Mouse (Mus musculus) granulocyte monocyte progenitor cell, adult 5-6 weeks (primary cell): ENCODE measurements around the gene Gm49325. TPM values are rescaled to one million over a fixed set of nuclear protein-coding genes. Genes with fewer than 3 reads are reported as not detected.

Source experiments
- ATAC-seq: replicated peaks from 2 replicates; pipeline ENCODE4 v1.8.0; 2016; ENCODE audit warnings: mild to moderate bottlenecking, moderate TSS enrichment, inconsistent platforms; ENCODE audit not compliant: poor library complexity, severe bottlenecking
- total RNA-seq, 2 experiments: library from RNA; stranded (forward) in 1 of 2; stranded (reverse) in 1 of 2; fragments of 200-712, 200-1000 nt in 1 of 2; fragments of >200 nt in 1 of 2; fragmentation: Nextera tagmentation in 1 of 2; gene quantifications; 2 replicates each; pipeline ENCODE4 v1.2.3; 2014 to 2017

Gene Gm49325
- total RNA-seq, 2 experiments from 2014 or later, result not detected

DNA sequence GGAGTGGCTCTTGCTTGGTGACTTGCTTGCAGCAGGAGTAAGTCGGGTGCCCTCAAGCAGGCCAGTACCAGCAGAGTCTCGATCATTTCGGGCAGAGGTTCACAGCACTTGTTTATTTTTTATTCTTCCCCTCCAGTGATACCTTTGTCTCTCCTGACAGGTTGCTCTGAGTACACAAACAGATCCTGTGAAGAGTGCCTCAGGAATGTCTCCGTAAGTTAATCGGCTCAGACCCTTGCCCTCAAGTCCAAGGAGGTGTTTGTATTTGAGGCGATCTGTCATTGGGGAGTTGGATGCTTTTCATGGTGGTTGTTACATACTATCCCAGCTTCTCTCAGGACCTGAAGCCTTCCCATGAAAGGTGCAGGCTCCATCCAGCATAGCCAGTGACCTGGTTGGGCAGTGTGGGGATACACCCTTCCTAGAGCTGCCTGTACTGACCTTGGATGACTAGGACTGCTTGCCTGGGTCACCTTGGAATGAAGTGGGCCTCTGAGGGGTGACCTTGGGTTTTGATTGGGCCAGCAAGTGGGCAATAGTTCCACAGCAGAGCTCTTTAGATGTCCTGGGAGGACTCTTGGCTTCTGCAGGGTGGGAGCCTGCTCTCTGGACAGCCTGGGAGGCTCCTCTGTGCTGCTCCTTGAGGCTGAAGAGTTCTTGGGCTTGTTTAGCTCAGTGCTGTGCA, 18.8 kb upstream of the Gm49325 start:
- no peak for ATAC-seq

DNA sequence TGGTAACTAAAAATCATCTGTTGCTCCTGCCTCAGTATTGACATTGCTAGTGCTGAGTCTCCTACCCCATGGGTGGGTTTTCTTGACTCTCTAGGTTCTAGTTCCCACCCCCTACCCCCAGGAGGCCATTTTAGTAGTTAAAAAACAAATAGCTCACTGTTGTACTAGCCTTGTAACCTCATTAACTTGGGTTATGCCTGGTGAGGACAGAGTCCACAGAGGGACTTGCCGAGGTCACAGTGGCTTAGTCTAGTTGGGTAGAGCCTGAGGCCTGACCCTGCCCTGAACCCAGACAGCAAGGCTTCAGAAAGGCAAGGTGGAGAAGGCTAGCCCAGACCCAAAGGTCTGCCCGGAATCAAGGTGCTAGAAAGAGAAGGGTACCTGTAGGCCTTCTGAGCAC, 18.0 kb upstream of the Gm49325 start:
- no peak for ATAC-seq

DNA sequence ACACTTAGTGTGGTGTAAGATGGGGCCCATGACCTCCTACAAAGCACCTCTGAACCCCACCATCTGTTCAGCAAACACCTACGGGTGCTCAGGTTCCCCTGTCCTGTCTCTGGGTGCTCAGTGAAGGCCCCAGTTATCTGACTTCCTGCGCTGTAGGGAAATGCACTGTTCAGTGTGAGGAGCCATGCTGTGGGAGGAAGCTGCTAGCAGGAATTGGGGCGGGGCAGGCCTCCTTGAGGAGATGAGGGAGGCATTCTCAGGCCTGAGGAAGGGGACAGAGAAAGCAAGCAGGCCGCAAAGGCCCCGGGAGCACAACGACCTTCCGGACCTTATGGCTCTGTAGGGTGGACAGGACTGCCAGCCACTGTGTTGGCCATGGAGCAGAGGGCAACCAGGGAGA, 16.9 kb upstream of the Gm49325 start:
- 0 out of 2 replicates have a peak, but pooled peaks have one; percentile 11 for ATAC-seq

DNA sequence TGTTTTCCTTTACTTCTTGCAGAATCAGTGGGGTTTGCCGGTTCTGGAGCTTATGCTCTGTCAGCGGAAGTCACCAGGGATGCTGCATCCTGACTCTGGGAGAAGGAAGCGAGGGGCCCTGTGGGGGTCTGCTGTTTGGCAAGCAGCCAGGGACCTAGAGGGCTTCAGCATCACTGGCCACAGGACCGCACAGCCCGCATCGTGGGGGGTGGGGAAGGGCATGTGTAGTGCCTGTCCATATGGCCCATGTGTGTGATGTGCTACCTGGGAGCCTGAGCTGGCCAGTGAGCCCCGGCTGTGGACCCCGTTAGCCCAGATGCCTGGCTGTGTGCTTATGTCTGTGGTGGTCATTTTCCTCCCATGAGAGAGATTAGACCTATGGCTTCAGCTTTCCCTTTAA, 16.2 kb upstream of the Gm49325 start:
- no peak for ATAC-seq

DNA sequence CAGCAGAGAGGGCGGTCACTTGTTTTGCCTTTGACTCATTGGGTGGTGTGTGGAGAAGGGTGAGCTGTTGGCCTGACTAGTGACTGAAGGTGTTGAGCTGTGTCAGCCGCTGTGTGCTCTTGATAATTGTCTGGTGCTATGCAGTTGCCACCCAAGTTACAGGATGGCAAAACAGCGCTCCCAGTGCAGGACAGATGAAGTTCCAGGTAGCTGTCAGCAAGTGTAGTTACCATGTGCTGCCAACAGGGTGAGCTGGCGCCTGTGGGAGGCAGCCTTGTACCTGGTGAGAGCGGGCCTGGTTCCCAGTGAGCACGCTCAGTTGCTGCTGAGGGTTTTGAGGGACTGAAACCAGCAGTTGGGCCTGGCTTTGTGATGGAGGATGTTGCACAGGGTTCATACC, 15.2 kb upstream of the Gm49325 start:
- peak; percentile 88 for ATAC-seq

DNA sequence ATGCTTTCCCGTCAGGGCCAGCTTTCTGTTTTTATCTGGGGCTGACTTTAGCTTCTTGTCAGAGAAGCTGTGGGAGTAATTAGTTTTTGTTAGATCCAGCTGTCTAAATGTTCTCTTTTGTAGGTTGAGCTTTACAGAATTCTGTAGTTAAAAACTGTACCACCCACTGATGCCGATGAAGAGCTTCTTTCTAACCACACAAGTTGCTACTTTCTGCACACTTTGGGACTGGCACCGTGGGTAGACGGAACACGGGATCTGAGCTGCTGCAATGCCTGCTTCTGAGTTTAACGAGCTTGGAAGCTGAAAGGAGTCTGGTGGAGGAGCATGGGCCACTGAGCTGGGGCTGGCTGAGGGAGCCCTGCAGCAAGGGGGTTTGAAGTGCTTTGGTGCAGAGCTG, 14.5 kb upstream of the Gm49325 start:
- ATAC-seq, result no peak

DNA sequence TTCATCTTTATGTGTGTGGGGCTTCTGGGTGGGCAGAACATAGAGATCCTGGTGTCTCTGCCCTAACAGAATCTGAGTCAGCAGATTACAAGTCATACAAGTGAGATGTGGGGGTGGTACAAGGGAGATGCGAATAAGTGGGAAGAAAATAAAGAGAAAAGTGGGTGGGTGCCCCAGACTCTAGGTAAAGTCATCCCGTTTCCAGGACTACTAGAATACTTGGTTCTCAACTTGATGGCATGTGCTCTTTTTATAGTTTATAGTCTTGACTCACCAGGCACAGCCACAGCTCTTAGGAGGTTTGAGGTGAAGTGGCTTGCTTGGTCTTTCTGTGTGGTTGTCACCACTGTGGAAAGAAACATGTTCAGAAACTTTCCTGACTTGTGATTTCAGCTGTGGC, 9.9 kb upstream of the Gm49325 start:
- no peak for ATAC-seq

DNA sequence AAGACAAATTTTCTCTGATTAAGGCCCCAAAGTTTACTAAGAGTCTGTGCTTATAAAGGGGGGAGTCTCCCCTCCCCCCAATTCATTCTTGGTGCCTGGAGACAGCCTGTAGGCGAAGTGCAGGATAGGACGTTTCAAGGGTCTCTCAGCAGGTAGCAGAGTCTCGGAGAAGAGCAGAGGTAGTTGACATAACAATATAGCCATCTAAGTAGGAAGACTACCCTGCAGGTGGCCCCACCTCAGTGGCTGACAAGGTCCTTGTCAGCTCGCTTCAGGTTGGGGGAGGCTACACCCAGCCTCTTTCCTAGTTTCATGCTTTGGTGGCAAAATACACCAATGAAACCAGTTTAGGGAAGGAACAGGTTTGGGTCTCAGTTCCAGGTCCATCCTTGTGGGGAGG, 3.0 kb upstream of the Gm49325 start:
- ATAC-seq, result no peak

DNA sequence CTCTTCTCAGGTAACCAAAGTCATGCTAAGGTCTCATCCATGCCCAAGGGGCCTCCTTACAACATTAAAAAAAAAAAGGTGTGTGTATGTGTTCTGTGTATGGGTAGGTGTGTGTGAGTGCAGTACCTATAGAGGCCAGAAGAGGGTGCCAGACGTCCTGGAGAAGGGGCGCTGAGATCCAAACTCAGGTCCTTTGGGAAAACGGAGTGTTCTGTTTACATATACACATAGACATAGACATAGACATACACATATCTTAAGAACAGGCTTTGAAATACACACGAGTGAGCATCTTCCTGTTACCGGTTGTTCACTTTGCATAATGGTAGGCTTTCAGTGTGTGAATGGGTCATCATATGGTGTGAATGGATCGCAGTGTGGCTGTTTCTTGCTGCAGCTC, 1.9 kb upstream of the Gm49325 start:
- no peak for ATAC-seq

DNA sequence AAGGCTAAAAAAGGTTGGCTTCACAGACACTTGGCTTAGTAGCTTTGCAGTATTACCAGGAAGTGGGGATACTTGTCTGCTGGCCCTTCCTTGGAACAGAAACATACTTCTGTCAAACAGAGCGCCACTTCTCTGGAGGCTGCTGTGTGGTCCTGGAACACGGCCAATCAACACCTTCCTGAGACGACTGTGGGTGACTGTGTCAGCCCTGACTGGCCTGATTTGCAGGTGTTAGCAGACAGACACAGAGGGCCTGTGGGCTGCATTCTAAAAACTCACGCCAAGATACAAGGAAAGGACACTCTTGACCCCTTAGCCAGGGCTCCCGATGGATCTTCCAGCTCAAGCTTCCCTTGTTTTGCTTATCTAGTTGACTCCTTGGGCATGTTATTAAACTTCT, 1.0 kb upstream of the Gm49325 start:
- ATAC-seq, result no peak

DNA sequence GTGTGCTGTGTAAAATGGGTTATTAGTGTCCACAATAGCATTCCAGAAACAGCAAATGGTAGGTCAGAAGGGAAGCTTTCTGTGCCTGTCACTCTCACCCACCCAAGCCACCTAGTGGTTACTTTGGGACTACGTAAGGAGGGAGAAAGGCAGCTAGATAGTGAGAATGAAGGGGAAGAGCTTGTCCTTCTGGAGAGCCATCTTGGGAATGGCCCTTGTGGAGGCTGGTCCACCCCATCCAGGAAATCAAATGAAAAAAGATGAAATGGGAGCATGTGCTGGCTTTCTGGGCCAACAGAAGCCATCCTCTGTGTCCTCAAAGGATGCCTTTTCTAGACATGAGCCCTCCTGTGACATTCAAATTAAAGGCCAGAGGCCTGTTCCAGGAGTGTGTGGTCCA, 629 bp upstream of the Gm49325 start:
- ATAC-seq, result peak; percentile 31

DNA sequence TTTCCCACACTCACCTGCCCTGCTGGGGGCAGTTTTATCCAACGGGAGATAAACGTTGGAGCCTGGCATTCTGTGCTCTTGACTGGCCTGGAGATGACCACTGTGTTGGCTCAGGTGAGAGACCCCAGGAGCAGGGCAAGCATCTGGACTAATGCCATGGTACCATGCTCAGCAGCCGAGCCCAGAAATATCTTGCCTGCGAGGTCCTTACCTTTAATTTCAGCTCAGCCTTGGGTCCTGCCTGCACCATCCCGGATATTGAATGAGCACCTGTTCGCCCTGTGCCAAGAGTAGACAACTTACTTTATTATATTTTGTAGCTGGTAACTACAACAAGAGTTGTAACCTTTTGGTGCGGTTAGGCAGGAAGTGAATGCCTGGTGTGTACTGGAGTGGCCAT, 858 bp downstream of the Gm49325 start:
- 0 out of 2 replicates have a peak, but pooled peaks have one; percentile 2 for ATAC-seq

DNA sequence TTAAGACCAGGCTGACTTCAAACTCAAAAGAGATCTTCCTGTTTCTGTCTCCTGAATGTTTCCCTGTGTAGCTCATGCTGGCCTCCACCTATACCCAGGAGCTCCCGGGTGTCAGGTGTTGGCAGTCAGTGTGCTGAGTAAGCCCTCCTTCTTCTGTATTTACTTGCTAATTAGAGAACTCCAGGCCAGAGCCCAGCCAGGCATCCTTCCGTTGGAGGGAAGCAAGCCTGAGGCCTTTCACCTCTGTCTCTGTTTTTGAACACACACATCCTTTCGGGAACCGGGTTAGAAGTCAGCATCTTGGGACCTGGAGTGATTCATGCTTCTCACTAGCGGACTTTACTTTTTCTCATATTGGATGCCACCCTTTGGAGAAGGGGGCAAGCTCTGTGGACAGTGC, 1.4 kb downstream of the Gm49325 start:
- no peak for ATAC-seq

DNA sequence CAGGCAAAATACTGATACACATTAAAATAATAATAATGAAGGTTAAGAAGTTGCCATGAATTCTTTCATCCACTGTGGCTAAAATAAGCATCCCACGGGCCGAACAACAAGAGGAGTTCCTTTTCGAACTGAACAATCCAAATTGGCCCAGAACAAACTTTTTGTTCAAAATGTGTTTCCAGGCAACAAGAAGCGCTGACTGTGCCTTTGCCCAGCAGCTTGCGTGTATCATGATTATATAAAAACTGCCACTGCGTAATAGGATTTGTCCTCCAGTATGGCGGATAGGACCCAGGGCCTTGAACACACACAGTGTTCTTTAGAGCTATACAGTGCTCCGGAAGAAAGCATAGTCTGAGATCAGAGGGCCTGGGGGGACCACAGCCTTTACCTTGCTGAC, 2.6 kb downstream of the Gm49325 start:
- ATAC-seq, result no peak

DNA sequence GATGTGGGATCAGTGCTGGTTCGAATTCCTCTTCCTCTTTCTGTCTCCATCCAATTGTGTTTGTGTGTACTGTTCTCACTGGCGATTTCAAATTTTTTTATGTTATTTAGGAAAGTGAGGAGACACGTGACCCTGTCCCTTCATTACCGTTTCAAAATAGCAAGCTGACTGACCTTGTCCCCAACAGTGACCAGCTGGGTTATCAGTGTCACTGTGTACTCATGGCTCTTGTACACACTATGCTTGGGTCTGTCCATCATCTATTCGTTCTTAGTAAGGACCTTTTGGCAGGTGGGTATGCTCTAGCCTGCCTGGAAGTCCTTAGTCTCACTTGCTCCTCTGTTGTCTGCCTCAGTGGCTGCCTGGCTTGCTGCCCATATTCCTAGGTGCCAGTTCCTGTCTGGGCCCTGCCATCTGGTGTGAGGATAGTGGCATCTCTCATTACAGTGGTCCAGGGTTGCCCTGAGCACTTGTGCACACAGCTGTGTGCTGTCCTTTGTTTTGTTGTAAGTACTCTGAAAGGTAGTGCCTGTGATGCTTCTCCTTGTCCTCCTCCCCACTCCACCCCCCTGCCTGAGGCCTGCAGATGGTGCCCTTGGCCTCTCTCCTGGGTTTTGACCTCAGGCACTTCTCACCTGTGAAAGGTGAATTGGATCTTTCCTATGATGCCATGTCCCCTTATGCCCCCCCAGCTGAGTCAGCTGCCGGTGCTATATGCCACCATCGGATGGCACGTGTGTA, 4.4 kb downstream of the Gm49325 start:
- no peak for ATAC-seq

DNA sequence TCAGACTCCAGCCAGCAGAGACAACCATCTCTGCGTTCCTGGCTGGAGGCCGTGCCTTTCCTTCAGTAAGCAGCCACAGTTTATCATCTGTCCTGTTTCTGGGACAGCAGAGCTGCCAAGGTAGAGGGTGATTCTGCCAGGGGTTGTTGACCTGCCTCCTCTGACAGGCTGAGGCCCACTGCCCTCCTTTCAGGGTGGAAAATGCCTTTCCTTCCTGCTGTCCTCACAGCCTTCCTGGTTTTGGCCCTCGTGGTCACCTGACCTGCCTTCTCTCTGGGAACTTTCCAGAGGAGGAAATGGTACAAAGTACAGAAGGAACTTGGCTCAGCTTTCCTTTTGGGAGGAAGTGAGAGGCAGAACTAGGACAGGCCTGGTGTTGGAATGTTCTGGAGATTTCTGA, 7.4 kb downstream of the Gm49325 start:
- peak; percentile 52 for ATAC-seq

DNA sequence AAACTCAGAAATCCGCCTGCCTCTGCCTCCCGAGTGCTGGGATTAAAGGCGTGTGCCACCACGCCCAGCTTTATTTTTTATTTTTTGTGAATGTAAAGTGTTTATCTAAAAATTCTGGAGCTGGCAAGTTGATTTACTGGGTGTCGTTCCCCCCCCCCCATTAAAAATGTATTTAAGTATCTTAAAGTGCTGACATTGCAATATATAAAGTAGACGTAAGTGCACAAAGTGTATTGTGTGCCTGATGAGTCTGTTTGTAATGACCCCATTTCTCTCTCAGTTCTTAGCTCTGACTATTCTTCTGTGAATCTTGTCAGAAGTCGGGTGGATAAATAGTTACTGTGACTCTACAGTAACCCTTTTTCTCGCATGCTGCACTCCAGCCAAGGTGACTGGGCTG, 9.7 kb downstream of the Gm49325 start:
- no peak for ATAC-seq

DNA sequence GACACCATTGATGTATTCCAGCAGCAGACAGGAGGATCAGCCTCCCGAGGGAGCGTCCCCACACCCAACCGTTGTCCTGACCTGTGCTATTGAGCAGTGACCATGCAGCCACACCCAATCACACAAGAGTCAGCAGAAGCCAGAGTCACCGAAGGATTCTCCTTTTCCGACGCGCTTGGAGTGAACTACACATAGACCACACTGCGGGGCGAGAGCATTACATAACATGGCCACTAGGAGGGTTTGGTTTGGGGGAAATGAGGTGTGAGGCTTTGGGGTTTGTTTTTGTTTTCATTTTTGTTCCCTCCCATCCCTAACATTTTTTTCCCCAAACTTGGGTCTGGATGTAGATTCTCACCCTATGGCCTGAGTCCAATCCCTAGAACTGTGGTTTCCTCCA, 10.2 kb downstream of the Gm49325 start:
- ATAC-seq, result peak; percentile 38; the same call in 1 of the 2 replicates

DNA sequence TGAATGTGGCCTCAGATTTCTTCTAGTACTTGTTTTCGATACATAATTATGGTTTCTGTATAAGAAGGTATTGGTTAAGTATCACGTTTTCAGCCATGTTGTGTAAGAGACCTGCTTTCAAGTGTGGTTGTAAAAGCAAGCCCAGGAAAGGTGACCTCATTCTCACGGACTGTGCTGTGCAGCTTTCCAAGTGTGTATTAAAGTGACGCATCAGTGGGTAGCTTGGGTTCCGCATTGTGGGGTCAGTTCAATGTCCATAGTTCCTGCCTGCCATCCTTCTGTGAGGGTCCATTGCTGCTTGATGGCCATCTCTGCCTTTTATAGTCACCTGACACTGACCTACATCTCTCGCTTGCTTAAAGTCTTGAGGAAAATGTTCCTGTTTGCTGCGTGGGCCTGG, 10.9 kb downstream of the Gm49325 start:
- ATAC-seq, result no peak

DNA sequence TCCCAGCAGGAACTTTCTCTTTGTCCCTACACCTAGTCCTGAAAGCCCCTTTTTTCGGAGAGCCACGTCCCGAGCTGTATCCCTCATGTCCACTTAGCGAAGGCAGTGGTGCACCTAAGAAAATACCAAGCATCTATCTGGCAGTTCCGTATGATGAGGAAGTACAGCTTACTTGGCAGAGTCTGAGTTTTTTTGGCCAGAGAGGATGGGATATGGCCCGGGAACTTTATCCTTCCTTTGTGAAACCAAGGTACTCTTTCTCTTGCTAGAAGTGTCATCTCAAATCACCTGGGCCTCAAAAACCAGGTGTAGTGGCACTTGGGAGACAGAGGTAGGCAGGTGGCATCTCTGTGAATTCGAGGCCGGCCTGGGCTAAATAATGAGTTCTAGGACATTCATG, 15.5 kb downstream of the Gm49325 start:
- 0 out of 2 replicates have a peak, but pooled peaks have one; percentile 7 for ATAC-seq

DNA sequence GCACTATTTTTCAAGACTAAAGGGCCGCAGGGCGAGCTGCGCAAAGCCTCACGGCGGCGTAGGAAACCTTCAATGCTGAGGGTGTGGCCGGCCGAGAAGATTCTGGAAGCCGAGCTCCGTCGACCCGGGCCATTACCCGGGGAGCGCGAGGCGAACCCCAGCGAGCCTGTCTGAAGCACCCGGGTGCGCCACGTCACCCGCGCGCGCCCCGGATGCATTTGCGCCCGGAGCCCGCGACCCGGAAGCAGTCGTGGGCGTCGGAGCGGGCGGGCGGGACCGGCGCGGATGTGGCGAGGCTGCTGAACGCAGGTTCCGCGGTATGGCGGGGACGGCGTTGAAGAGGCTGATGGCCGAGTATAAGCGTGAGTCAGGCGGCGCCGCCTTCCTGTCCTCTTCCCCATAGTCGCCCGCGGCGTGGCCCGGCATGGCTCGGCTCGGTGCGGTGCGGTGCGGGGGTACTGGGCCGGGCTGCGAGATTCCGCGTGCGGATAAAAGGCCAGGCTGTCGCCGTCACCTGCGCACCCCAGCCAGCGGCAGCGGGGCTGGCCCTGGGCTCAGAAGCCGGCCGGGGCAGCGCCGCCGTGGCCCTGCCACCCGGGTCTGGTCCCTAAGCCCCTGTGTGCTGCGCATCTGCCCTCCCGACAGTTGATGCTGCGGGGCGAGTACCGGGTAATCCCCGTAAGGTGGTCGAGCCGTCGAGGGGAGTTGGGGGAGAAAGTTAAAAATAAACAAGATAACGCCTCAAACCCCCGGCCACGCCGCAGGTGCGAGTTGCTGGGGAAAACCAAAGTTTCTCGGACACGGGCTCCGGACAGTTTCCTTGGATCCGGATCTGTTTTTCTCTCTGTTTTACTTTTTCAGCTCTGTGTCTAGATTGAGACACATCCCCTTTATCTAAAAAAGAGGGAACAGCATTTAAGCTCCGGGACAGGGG, 16.3 kb downstream of the Gm49325 start, which contains the start of gene Ube2g2:
Gene Ube2g2 (plus strand): TSS at position 221 of the 934 bp plus-strand sequence.
- peak; percentile 85 for ATAC-seq
